In genomic region chr6:98697571-98697970, GRCm38 (mm10) we compare ENCODE assay signal across 21 mouse cellular contexts.
DNase-seq lines count a peak whose midpoint lies in the region; ATAC-seq lines count a peak whose summit lies in the region.
"Had no signal": no experiment of that assay in that cellular context is flagged by ENCODE, and none has a peak within 500 bp of the region (broad histone marks: within the 10 kb centered on the region; RNA-seq: fewer than 3 reads in every experiment).

No protein-coding gene starts in this region.

- H3K4me3 ChIP-seq in hindbrain, embryonic 11.5 days (ENCODE audit: low read depth, low read length): no peak overlapping the region
- H3K4me3 ChIP-seq: embryonic facial prominence, embryonic 13.5 days; embryonic facial prominence, embryonic 15.5 days; erythroblast, embryonic 14.5 days; forebrain, embryonic 10.5 days; forebrain, embryonic 12.5 days had no signal

- H3K4me1 ChIP-seq in hindbrain, embryonic 11.5 days (replicated peaks; ENCODE audit: control insufficient read depth, insufficient read depth, low read length): no peaks in the 10 kb centered on the region
- H3K4me1 ChIP-seq: forebrain, embryonic 10.5 days; forebrain, embryonic 12.5 days had no signal

- no peak overlapping the region for H3K9ac ChIP-seq in hindbrain, embryonic 11.5 days (ENCODE audit: low read depth, low read length)
- H3K9ac ChIP-seq: embryonic facial prominence, embryonic 13.5 days; embryonic facial prominence, embryonic 15.5 days; forebrain, embryonic 12.5 days had no signal

- H3K27me3 ChIP-seq in hindbrain, embryonic 11.5 days (ENCODE audit: control insufficient read depth, insufficient read depth, low read length): no peaks in the 10 kb centered on the region
- H3K27me3 ChIP-seq: embryonic facial prominence, embryonic 13.5 days; embryonic facial prominence, embryonic 15.5 days; forebrain, embryonic 12.5 days had no signal

- no peaks in the 10 kb centered on the region for H3K9me3 ChIP-seq in hindbrain, embryonic 11.5 days (ENCODE audit: control insufficient read depth, low read length)
- H3K9me3 ChIP-seq: embryonic facial prominence, embryonic 13.5 days; embryonic facial prominence, embryonic 15.5 days; forebrain, embryonic 10.5 days; forebrain, embryonic 12.5 days had no signal

- intact Hi-C loops in left cerebral cortex, postnatal 4 days (cut with DNase I): no loop called here

- H3K4me2 ChIP-seq in hindbrain, embryonic 11.5 days (replicated peaks; ENCODE audit: low read depth, low read length): no peak overlapping the region
- H3K4me2 ChIP-seq: embryonic facial prominence, embryonic 13.5 days; embryonic facial prominence, embryonic 15.5 days; forebrain, embryonic 12.5 days had no signal

- DNase-seq in cerebellum, postnatal 14 days: peak; percentile 11 to 18
- no peak for DNase-seq in cerebellum, adult 8-10 months
- DNase-seq in left cerebral cortex, postnatal 4 days: peak; percentile 9
- no peak for DNase-seq in left cerebral cortex, adult 9 months (ENCODE audit: low spot score in 2 of 2)
- DNase-seq in retina, postnatal 1 day: peak; percentile 27
- no peak for DNase-seq in hindbrain, embryonic 11.5 days (ENCODE audit: low spot score)
- DNase-seq: adrenal gland, adult 2 months; adrenal gland, postnatal 10 days; adrenal gland, postnatal 25 days; cerebellum, adult 11 months; cerebellum, adult 2 months; cerebellum, adult 9-11 months; cerebellum, postnatal 36 days; embryo, embryonic 11 days had no signal

- H3K27ac ChIP-seq in hindbrain, embryonic 11.5 days (ENCODE audit: low read depth, low read length): no peak overlapping the region
- H3K27ac ChIP-seq: embryonic facial prominence, embryonic 13.5 days; embryonic facial prominence, embryonic 15.5 days; forebrain, embryonic 10.5 days; forebrain, embryonic 12.5 days had no signal

- no peaks in the 10 kb centered on the region for H3K36me3 ChIP-seq in hindbrain, embryonic 11.5 days (ENCODE audit: control insufficient read depth, insufficient read depth, low read length)
- H3K36me3 ChIP-seq: embryonic facial prominence, embryonic 13.5 days; embryonic facial prominence, embryonic 15.5 days; forebrain, embryonic 10.5 days; forebrain, embryonic 12.5 days had no signal

- 84% methylated on average over 7 of the region's 7 CpGs for WGBS in hindbrain, embryonic 11.5 days

- ATAC-seq in hindbrain, embryonic 11.5 days (ENCODE audit: low FRiP score): no peak
- ATAC-seq: forebrain, embryonic 14.5 days; forebrain, embryonic 16.5 days had no signal

Comparison
In these comparisons a context has a peak if more than half of its experiments do, and no peak if none do; other contexts are left out.
1. DNase-seq: peak in cerebellum, postnatal 14 days (2 of 2), left cerebral cortex, postnatal 4 days (single experiment) and retina, postnatal 1 day (single experiment); none in cerebellum, adult 8-10 months (single experiment), left cerebral cortex, adult 9 months (0 of 2) and hindbrain, embryonic 11.5 days (single experiment).